Mouse (Mus musculus) midbrain, embryonic 10.5 days (tissue): ENCODE results near the gene Rin2. TPM values are rescaled to one million over a fixed set of nuclear protein-coding genes. Genes with fewer than 3 reads are reported as not detected.

ENCODE experiments used
- DNase-seq: peaks from one replicate; pipeline ENCODE4 v3.0.0-alpha.2; 2017; ENCODE audit warnings: low spot score
- H3K27ac ChIP-seq: fragments of 300-500 bp; sonication (generic); replicated peaks from 2 replicates; pipeline ENCODE4 v1.5.1; 2016; ENCODE audit warnings: mild to moderate bottlenecking
- H3K27me3 ChIP-seq: fragments of 300-500 bp; sonication (generic); 2 replicates; pipeline ENCODE4 v1.6.1; 2016; ENCODE audit warnings: low read depth, mild to moderate bottlenecking; ENCODE audit not compliant: poor library complexity, severe bottlenecking
- H3K36me3 ChIP-seq: fragments of 300-500 bp; sonication (generic); 2 replicates; pipeline ENCODE4 v1.6.1; 2016; ENCODE audit warnings: mild to moderate bottlenecking, moderate library complexity
- H3K4me1 ChIP-seq: fragments of 300-500 bp; sonication (generic); 2 replicates; pipeline ENCODE4 v1.6.1; 2016
- H3K4me3 ChIP-seq: fragments of 300-500 bp; sonication (generic); 2 replicates; pipeline ENCODE4 v1.5.1; 2016; ENCODE audit warnings: mild to moderate bottlenecking, moderate library complexity
- H3K9me3 ChIP-seq: fragments of 300-500 bp; sonication (generic); replicated peaks from 2 replicates; pipeline ENCODE4 v1.6.1; 2016; ENCODE audit warnings: mild to moderate bottlenecking
- WGBS: fragments of 180-500 bp; shearing (Covaris S2); methylation state at CpG from one replicate; pipeline ENCODE4 v1.1.7; 2016; 5-methylcytosine and 5-hydroxymethylcytosine counted together
- polyA plus RNA-seq: library from polyadenylated mRNA; unstranded; fragments of >200 nt; fragmentation: Nextera tagmentation; extraction: Ambion mirVana; gene quantifications from 2 replicates; pipeline ENCODE4 v1.2.1, GENCODE M21; 2016

Rin2 gene
- polyA plus RNA-seq, 1 experiment from 2014 or later = 10.6 TPM

GRCm38 (mm10) chr2:145691367-145692009 is 16.5 kb downstream of the Rin2 start:
- Histone ChIP-seq H3K27me3 (no peaks in the 10 kb centered on the region), H3K4me1 (peaks cover 6% of the 10 kb centered on the region), H3K36me3 (no peaks in the 10 kb centered on the region), H3K4me3 (no peak overlapping the region), H3K9me3 (no peaks in the 10 kb centered on the region), H3K27ac (no peak overlapping the region)
- 91% methylated on average over 10 of the region's 10 CpGs for WGBS
- DNase-seq = no peak

GRCm38 (mm10) chr2:145697160-145697559 is 22.1 kb downstream of the Rin2 start:
- no peaks in the 10 kb centered on the region for H3K4me1 ChIP-seq
- H3K4me3 ChIP-seq = no peak overlapping the region
- H3K9me3 ChIP-seq = no peaks in the 10 kb centered on the region
- no peak overlapping the region for H3K27ac ChIP-seq
- no peaks in the 10 kb centered on the region for H3K36me3 ChIP-seq
- no peak for DNase-seq
- WGBS = 81% methylated on average over 6 of the region's 6 CpGs
- H3K27me3 ChIP-seq = no peaks in the 10 kb centered on the region

GRCm38 (mm10) chr2:145699414-145700071 is 24.5 kb downstream of the Rin2 start:
- WGBS = 31% methylated on average over 6 of the region's 6 CpGs
- H3K27ac ChIP-seq = no peak overlapping the region
- no peaks in the 10 kb centered on the region for H3K9me3 ChIP-seq
- peak; percentile 67 for DNase-seq
- no peaks in the 10 kb centered on the region for H3K27me3 ChIP-seq
- H3K4me1 ChIP-seq = no peaks in the 10 kb centered on the region
- no peaks in the 10 kb centered on the region for H3K36me3 ChIP-seq
- no peak overlapping the region for H3K4me3 ChIP-seq

- Histone ChIP-seq H3K9me3 (no peaks in the 10 kb centered on the region), H3K27ac (no peak overlapping the region), H3K4me3 (no peak overlapping the region), H3K36me3 (no peaks in the 10 kb centered on the region), H3K4me1 (no peaks in the 10 kb centered on the region), H3K27me3 (no peaks in the 10 kb centered on the region)
- 76% methylated on average over 8 of the region's 8 CpGs for WGBS
- DNase-seq = no peak
Measured at GRCm38 (mm10) chr2:145700237-145700985, 25.4 kb downstream of the Rin2 start.

GRCm38 (mm10) chr2:145701605-145702335 is 26.8 kb downstream of the Rin2 start:
- 89% methylated on average over 12 of the region's 12 CpGs for WGBS
- Histone ChIP-seq H3K27me3 (no peaks in the 10 kb centered on the region), H3K4me1 (no peaks in the 10 kb centered on the region), H3K4me3 (no peak overlapping the region), H3K9me3 (no peaks in the 10 kb centered on the region), H3K27ac (no peak overlapping the region), H3K36me3 (no peaks in the 10 kb centered on the region)
- DNase-seq = no peak

- DNase-seq = no peak
- no peaks in the 10 kb centered on the region for H3K36me3 ChIP-seq
- H3K27me3 ChIP-seq = no peaks in the 10 kb centered on the region
- H3K4me3 ChIP-seq = no peak overlapping the region
- 85% methylated on average over 7 of the region's 7 CpGs for WGBS
- H3K4me1 ChIP-seq = peaks cover 11% of the 10 kb centered on the region; the same call in 1 of the 2 replicates
- H3K27ac ChIP-seq = no peak overlapping the region
- H3K9me3 ChIP-seq = no peaks in the 10 kb centered on the region
Measured at GRCm38 (mm10) chr2:145704738-145705137, 29.7 kb downstream of the Rin2 start.

GRCm38 (mm10) chr2:145709727-145710389 is 34.8 kb downstream of the Rin2 start:
- H3K9me3 ChIP-seq = no peaks in the 10 kb centered on the region
- no peak overlapping the region for H3K4me3 ChIP-seq
- H3K4me1 ChIP-seq = peaks cover 20% of the 10 kb centered on the region
- DNase-seq = no peak
- H3K36me3 ChIP-seq = no peaks in the 10 kb centered on the region
- no peaks in the 10 kb centered on the region for H3K27me3 ChIP-seq
- 88% methylated on average over 11 of the region's 11 CpGs for WGBS
- H3K27ac ChIP-seq = no peak overlapping the region

- Histone ChIP-seq H3K4me1 (peaks cover 20% of the 10 kb centered on the region), H3K36me3 (no peaks in the 10 kb centered on the region), H3K27ac (no peak overlapping the region), H3K4me3 (no peak overlapping the region), H3K9me3 (no peaks in the 10 kb centered on the region), H3K27me3 (no peaks in the 10 kb centered on the region)
- DNase-seq = no peak
- 86% methylated on average over 3 of the region's 3 CpGs for WGBS
Measured at GRCm38 (mm10) chr2:145711512-145711911, 36.5 kb downstream of the Rin2 start.

GRCm38 (mm10) chr2:145712026-145712425 is 37.0 kb downstream of the Rin2 start:
- H3K27me3 ChIP-seq = no peaks in the 10 kb centered on the region
- WGBS = 26% methylated on average over 3 of the region's 3 CpGs
- no peak overlapping the region for H3K27ac ChIP-seq
- H3K9me3 ChIP-seq = no peaks in the 10 kb centered on the region
- peaks cover 20% of the 10 kb centered on the region for H3K4me1 ChIP-seq
- H3K4me3 ChIP-seq = no peak overlapping the region
- H3K36me3 ChIP-seq = no peaks in the 10 kb centered on the region
- DNase-seq = no peak

GRCm38 (mm10) chr2:145717539-145717938 is 42.5 kb downstream of the Rin2 start:
- Histone ChIP-seq H3K36me3 (no peaks in the 10 kb centered on the region), H3K9me3 (no peaks in the 10 kb centered on the region), H3K4me1 (peaks cover 2% of the 10 kb centered on the region), H3K27me3 (no peaks in the 10 kb centered on the region), H3K27ac (no peak overlapping the region), H3K4me3 (no peak overlapping the region)
- no peak for DNase-seq
- WGBS = 86% methylated on average over 1 of the region's 1 CpGs

- Histone ChIP-seq H3K9me3 (no peaks in the 10 kb centered on the region), H3K27ac (no peak overlapping the region), H3K4me1 (no peaks in the 10 kb centered on the region), H3K36me3 (no peaks in the 10 kb centered on the region), H3K27me3 (no peaks in the 10 kb centered on the region), H3K4me3 (no peak overlapping the region)
- 80% methylated on average over 5 of the region's 5 CpGs for WGBS
- no peak for DNase-seq
Measured at GRCm38 (mm10) chr2:145718624-145719183, 43.7 kb downstream of the Rin2 start.

GRCm38 (mm10) chr2:145720157-145720556 is 45.1 kb downstream of the Rin2 start:
- no peaks in the 10 kb centered on the region for H3K9me3 ChIP-seq
- no peak overlapping the region for H3K4me3 ChIP-seq
- DNase-seq = no peak
- no peak overlapping the region for H3K27ac ChIP-seq
- H3K4me1 ChIP-seq = no peaks in the 10 kb centered on the region
- no peaks in the 10 kb centered on the region for H3K27me3 ChIP-seq
- no peaks in the 10 kb centered on the region for H3K36me3 ChIP-seq
- 89% methylated on average over 3 of the region's 3 CpGs for WGBS
